Mouse (Mus musculus): ENCODE results near the gene Nfkb2. TPM values are rescaled to one million over a fixed set of nuclear protein-coding genes. Genes with fewer than 3 reads are reported as not detected.

The Nfkb2 gene
- polyA plus RNA-seq, 1 experiment from 2014 or later = 9.2 TPM

GRCm38 (mm10) chr19:46356701-46357138 lies 52.6 kb downstream of the Nfkb2 start:
- Histone ChIP-seq H3K36me3 (ENCODE audit: control insufficient read depth, insufficient read depth, low read length) (no peaks in the 10 kb centered on the region), H3K4me3 (ENCODE audit: low read depth, low read length) (peak overlapping the region; percentile 50), H3K4me2 (ENCODE audit: low read length) (peak overlapping the region; percentile 68), H3K27me3 (replicated peaks; ENCODE audit: control insufficient read depth, insufficient read depth, low read length) (peaks cover 13% of the 10 kb centered on the region), H3K9ac (ENCODE audit: low read length) (peak overlapping the region; percentile 46; the same call in 1 of the 2 replicates), H3K4me1 (replicated peaks; ENCODE audit: control insufficient read depth, insufficient read depth, low read length) (0 out of 2 replicates have a peak, but pooled peaks cover 4% of the 10 kb centered on the region), H3K27ac (ENCODE audit: low read depth) (no peak overlapping the region), H3K9me3 (ENCODE audit: control insufficient read depth, low read length) (no peaks in the 10 kb centered on the region)
- DNase-seq (ENCODE audit: low spot score) (peak; percentile 84), ATAC-seq (replicated peaks; ENCODE audit: low FRiP score, low TSS enrichment, low read depth) (peak; percentile 84)
- WGBS = 1% methylated on average over 29 of the region's 29 CpGs

- no peak for DNase-seq (ENCODE audit: low spot score)
Observed at GRCm38 (mm10) chr19:46357344-46358280, 53.5 kb downstream of the Nfkb2 start.

GRCm38 (mm10) chr19:46358381-46358780 lies 54.3 kb downstream of the Nfkb2 start:
- H3K9ac ChIP-seq (ENCODE audit: low read length) = no peak overlapping the region
- WGBS = 64% methylated on average over 4 of the region's 4 CpGs
- DNase-seq (ENCODE audit: low spot score) (no peak), ATAC-seq (replicated peaks; ENCODE audit: low FRiP score, low TSS enrichment, low read depth) (no peak)
- no peaks in the 10 kb centered on the region for H3K36me3 ChIP-seq (ENCODE audit: control insufficient read depth, insufficient read depth, low read length)
- H3K27me3 ChIP-seq (replicated peaks; ENCODE audit: control insufficient read depth, insufficient read depth, low read length) = peaks cover 13% of the 10 kb centered on the region
- H3K4me2 ChIP-seq (ENCODE audit: low read length) = peak overlapping the region; percentile 68
- H3K9me3 ChIP-seq (ENCODE audit: control insufficient read depth, low read length) = no peaks in the 10 kb centered on the region
- H3K27ac ChIP-seq (ENCODE audit: low read depth) = no peak overlapping the region; the same call in 1 of the 2 replicates
- H3K4me3 ChIP-seq (ENCODE audit: low read depth, low read length) = 0 out of 2 replicates have a peak overlapping the region, but pooled peaks have one; percentile 2
- 0 out of 2 replicates have a peak, but pooled peaks cover 4% of the 10 kb centered on the region for H3K4me1 ChIP-seq (replicated peaks; ENCODE audit: control insufficient read depth, insufficient read depth, low read length)

More at GRCm38 (mm10) chr19:46357344-46358280, 53.5 kb downstream of the Nfkb2 start:
- Histone ChIP-seq H3K9me3 (ENCODE audit: control insufficient read depth, low read length) (no peaks in the 10 kb centered on the region), H3K4me3 (ENCODE audit: low read depth, low read length) (peak overlapping the region; percentile 50), H3K36me3 (ENCODE audit: control insufficient read depth, insufficient read depth, low read length) (no peaks in the 10 kb centered on the region), H3K4me1 (replicated peaks; ENCODE audit: control insufficient read depth, insufficient read depth, low read length) (0 out of 2 replicates have a peak, but pooled peaks cover 4% of the 10 kb centered on the region), H3K9ac (ENCODE audit: low read length) (peak overlapping the region; percentile 46; the same call in 1 of the 2 replicates), H3K27ac (ENCODE audit: low read depth) (no peak overlapping the region; the same call in 1 of the 2 replicates), H3K27me3 (replicated peaks; ENCODE audit: control insufficient read depth, insufficient read depth, low read length) (peaks cover 13% of the 10 kb centered on the region), H3K4me2 (ENCODE audit: low read length) (peak overlapping the region; percentile 68)
- WGBS = 16% methylated on average over 25 of the region's 25 CpGs
- 0 out of 2 replicates have a peak, but pooled peaks have one; percentile 28 for ATAC-seq (replicated peaks; ENCODE audit: low FRiP score, low TSS enrichment, low read depth)

MicroRNAs within 50 kb of the gene (microRNA counts, 519-probe panel; counts per million panel counts)
- microRNA mmu-miR-146b = 3,204 counts per million, percentile 39 among the panel's probes with 10 or more counts

Small RNA genes lying within 50 kb of the gene (microRNA-seq; reads per million reads assigned to microRNA genes)
- 0.25 reads per million for gene Mir146b

Other genes with a start within 250 kb of the Nfkb2 start
- gene Nolc1, start 228.5 kb upstream of the Nfkb2 start, polyA plus RNA-seq (2014; fragmentation: Nextera tagmentation; extraction: Ambion mirVana) = 109 and 110 TPM in 2 replicates
- not detected in 2 replicates for gene Elovl3, start 172.4 kb upstream of the Nfkb2 start, polyA plus RNA-seq (2014; fragmentation: Nextera tagmentation; extraction: Ambion mirVana)
- gene Pitx3, start 156.0 kb upstream of the Nfkb2 start, polyA plus RNA-seq (2014; fragmentation: Nextera tagmentation; extraction: Ambion mirVana) = not detected in 2 replicates
- 41.6 and 42.7 TPM in 2 replicates for gene Gbf1, start 151.8 kb upstream of the Nfkb2 start, polyA plus RNA-seq (2014; fragmentation: Nextera tagmentation; extraction: Ambion mirVana)
- gene Psd, start 22.8 kb downstream of the Nfkb2 start, polyA plus RNA-seq (2014; fragmentation: Nextera tagmentation; extraction: Ambion mirVana) = 36.4 and 43.9 TPM in 2 replicates
- 17.5 and 17.7 TPM in 2 replicates for gene Fbxl15, start 23.9 kb downstream of the Nfkb2 start, polyA plus RNA-seq (2014; fragmentation: Nextera tagmentation; extraction: Ambion mirVana)
- gene Cuedc2, start 34.4 kb downstream of the Nfkb2 start, polyA plus RNA-seq (2014; fragmentation: Nextera tagmentation; extraction: Ambion mirVana) = 154 and 176 TPM in 2 replicates
- 12.3 and 12.7 TPM in 2 replicates for gene Mfsd13a, start 36.8 kb downstream of the Nfkb2 start, polyA plus RNA-seq (2014; fragmentation: Nextera tagmentation; extraction: Ambion mirVana)
- 1.7 and 2.0 TPM in 2 replicates for gene 2310034G01Rik, start 46.0 kb downstream of the Nfkb2 start, polyA plus RNA-seq (2014; fragmentation: Nextera tagmentation; extraction: Ambion mirVana)
- gene Actr1a, start 91.4 kb downstream of the Nfkb2 start, polyA plus RNA-seq (2014; fragmentation: Nextera tagmentation; extraction: Ambion mirVana) = 127 and 142 TPM in 2 replicates
- 30.3 and 32.3 TPM in 2 replicates for gene Sufu, start 92.6 kb downstream of the Nfkb2 start, polyA plus RNA-seq (2014; fragmentation: Nextera tagmentation; extraction: Ambion mirVana)
- 20.1 and 21.1 TPM in 2 replicates for gene Trim8, start 197.4 kb downstream of the Nfkb2 start, polyA plus RNA-seq (2014; fragmentation: Nextera tagmentation; extraction: Ambion mirVana)